Mouse (Mus musculus): ENCODE results near the gene Cntnap2.

- no peak for TF ChIP-seq GATA1 (IDR thresholded peaks at IDR 0.05; ENCODE audit: low read length)
- TF ChIP-seq TAL1 (IDR thresholded peaks at IDR 0.05; ENCODE audit: low read length), result no peak
Measured at GRCm38 (mm10) chr6:47317253-47317652, 2258.1 kb downstream of the Cntnap2 start.

Measured in erythroblast, embryonic 14.5 days (primary cell).